Mouse (Mus musculus) cerebellum, adult 8-10 months (tissue): ENCODE results near the gene Ska3.

Source experiments
- DNase-seq: peaks from one replicate; pipeline ENCODE4 v3.0.0; 2022

Gene Ska3

DNA sequence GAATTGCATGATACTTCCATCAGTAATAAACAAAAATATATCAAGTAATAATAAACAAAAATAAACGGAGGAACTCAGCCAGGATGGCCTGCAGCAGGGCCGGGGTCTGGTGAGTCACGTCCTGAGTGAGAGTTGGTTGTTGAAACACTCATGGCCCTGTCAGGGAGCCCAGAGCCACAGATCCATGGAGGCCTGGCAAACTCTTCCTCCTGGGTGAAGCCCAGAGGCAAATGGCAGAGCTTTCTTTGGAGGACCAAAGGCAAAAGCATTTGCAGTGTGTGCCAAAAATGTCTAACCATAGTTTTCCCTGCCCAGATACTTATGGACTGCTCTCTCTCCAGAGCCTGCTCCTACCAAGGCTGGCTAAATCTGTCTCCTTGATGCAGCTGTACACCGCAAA, 34.8 kb downstream of the Ska3 start:
- no peak for DNase-seq

DNA sequence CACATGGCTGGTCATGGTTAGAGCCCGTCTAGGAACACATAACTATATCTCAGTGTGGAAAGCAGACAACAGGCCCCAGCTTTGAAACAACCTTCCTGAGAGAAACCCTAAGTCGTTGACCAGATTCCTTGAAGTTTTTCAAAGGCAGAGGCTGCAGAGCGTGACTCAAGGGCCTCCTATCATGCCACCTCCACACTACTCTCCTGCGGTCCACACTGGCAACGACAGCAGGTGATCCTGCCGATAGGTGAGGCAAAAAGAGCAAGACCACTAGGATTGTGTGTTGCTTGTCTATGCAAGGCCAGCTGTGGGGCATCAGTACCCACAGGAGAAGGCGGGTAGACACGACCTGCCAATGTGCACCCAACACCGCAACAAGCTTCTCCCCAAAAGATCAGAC, 36.2 kb downstream of the Ska3 start:
- no peak for DNase-seq

DNA sequence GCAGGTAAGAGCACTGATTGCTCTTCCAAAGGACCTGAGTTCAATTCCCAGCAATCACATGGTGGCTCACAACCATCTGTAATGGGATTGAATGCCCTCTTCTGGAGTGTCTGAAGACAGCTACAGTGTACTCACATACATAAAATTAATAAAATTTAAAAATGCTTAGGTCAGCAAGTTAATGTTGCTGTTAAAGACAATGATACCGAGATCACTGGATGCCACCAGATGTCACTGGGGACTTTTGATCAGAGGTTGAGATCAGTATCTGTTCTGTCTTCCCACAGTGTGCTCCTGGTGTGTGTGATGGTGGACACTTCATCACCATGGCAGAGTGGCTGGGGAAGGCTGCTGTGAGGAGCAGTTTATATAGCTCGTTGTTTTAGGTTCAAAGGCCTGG, 36.7 kb downstream of the Ska3 start:
- DNase-seq: no peak

DNA sequence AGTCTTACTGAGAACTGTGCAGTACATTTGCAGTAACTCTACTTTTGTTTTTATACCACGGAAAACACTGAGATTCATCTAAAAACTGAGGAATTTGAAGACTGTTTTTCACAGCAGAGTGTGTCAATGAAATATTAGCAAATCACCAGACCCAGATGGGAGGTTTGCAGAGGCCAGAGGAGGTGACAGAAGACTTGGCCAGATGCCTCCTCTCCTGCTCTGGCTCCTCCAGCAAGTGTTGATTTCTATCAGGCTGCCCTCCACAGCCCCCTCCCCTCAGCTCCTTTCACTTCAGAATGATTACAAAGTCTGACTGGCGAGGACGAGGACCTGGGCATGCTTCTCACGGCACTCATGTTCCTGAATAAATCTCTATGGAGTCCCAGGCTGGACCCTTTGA, 38.6 kb downstream of the Ska3 start:
- no peak for DNase-seq

DNA sequence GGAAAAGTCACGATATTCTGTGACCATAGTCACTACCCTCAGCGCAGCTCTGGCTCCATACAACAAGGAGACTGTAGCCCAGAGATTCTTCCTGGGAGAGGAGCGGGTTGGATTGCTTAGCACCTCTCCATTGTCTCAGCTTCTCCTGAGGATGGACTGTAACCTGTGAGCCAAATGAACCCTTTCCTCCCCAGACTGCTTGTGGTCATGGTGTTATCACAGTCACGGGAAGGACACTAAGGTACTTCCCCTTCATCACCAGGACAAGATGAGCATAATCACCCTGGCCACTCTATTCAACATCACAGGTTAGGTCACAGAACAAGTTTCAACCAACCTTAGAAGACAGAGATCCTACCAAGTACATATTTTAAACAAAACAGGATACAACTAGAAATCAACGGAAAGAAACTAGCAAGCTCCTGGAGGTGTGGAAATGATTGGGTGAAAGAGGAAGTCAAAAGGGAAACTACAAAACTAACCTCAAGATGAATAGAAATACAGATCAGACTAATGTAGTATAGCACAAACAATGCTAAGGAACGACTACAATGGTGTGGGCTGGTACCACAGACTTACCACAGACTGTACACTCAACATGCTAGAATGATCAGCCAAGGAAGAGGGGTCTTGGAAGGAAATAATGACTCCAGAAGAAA, 53.7 kb downstream of the Ska3 start:
- DNase-seq: no peak

DNA sequence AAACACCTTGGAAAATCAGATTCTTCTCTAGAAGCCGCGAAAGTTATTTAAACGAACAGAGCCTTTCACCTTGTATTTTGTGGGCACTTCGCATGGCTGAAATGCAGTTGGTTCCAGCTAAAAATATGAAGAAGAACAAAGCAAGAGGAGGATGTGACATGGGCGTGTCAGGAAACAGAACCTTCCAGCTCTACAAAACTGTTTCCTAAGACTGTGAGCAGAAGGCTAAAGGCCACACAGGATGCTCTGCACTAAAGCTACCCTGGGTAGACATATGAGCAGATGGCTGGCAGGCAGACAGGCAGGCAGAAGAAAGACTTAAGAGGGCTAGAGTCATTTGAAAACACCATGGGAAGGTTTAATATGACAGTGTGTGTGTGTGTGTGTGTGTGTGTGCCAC, 56.9 kb downstream of the Ska3 start:
- DNase-seq: no peak

DNA sequence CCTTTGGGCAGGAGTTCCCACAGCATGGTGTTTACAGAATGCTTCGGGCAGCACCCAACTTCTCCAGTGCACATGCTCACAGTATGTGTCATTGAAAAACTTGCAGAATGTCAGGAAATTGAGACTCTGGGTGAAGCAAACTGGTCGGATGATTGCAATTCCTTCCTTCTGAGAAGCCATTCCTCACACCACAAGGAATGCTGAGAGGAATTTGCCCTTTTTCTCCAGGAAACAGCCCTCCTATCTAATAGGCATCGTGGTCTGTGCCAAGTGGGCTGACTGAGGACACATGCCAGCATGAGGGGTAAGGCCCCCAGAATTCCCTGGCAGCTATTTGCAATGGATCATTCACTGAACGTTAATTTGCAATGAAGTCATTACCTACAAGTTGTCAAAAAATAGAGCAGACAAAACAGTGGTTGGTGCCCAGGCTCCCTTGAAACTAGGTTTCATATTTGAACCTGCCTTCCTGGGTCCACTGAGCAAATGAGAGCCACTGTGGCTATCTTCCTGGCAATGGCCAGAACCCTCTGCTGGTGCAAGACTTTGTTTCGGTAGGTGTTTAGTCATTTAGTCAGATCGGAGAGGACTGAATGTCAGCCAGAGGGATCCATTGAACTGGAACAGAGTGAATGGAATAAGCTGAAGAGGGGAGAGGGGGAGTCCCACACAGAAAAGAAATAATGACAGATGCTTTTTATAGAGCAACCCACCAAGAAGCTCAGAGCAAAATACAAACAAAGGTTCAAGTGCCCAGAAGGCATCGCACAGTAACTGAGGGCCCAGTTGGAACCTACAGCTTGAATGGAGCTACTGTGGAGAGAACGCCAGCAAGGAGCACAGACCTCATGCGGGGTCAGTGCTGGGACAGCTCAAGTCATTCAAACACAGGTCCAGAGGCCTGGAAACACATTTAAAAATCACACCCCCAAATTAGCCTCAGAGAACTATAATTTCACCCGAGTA, 65.3 kb downstream of the Ska3 start:
- DNase-seq: no peak

DNA sequence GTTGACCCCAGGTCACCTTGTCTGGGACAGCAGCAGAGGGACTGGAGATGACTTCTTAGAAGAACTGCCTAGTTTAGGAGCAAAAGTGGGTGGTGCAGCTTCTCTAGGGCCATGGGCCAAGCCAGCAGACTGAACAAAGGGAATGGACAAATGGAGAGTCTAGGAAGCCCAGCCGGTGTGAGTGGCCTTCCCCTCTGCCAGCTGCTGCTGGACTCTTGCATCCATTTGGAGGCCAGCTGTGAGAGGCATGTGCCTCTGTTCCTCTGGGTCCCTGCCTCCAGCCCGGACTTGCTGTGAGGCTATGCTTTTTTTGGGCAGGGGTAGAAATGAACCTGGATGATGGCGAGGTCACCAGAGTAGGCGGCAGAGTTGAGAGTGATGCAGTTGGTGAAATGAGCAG, 67.7 kb downstream of the Ska3 start, which contains the start of gene Lats2:
Lats2 (minus strand) TSS at position 152 of the 400 bp plus-strand sequence.
- DNase-seq: no peak
